Mouse (Mus musculus) MEL (cell line): ENCODE data around the gene Hnrnpl.

Experiments
- CTCF ChIP-seq, 3 experiments: IDR thresholded peaks in 2 of 3; conservative IDR thresholded peaks in 1 of 3; 2 replicates each; pipeline ENCODE4 v1.5.1; 2011 to 2012; ENCODE audit warnings: low read length in 3 of 3, low read depth in 2 of 3, mild to moderate bottlenecking in 2 of 3, improper control_type of control experiment in 1 of 3, inconsistent platforms in 1 of 3, mixed read lengths in 1 of 3, moderate library complexity in 1 of 3; ENCODE audit not compliant: control insufficient read depth in 1 of 3, insufficient read depth in 1 of 3, poor library complexity in 1 of 3, severe bottlenecking in 1 of 3
- E2F4 ChIP-seq: IDR thresholded peaks from 2 replicates; pipeline ENCODE4 v1.6.1; 2011; ENCODE audit warnings: low read depth, low read length, improper control_type of control experiment, borderline replicate concordance
- ELF1 ChIP-seq: IDR thresholded peaks from 2 replicates; pipeline ENCODE4 v1.6.1; 2014; ENCODE audit warnings: low read depth, mild to moderate bottlenecking, inconsistent platforms, low read length, improper control_type of control experiment, moderate library complexity
- EP300 ChIP-seq, 2 experiments: IDR thresholded peaks; 2 replicates each; pipeline ENCODE4 v1.6.1; 2011; ENCODE audit warnings: improper control_type of control experiment in 2 of 2, low read length in 2 of 2, low read depth in 1 of 2, mild to moderate bottlenecking in 1 of 2
- MAX ChIP-seq: IDR thresholded peaks from 2 replicates; pipeline ENCODE4 v1.6.1; 2011; ENCODE audit warnings: low read length, improper control_type of control experiment
- NRF1 ChIP-seq: IDR thresholded peaks from 2 replicates; pipeline ENCODE4 v1.6.1; 2014; ENCODE audit warnings: low read depth, mild to moderate bottlenecking, inconsistent platforms, low read length, improper control_type of control experiment, moderate library complexity; ENCODE audit not compliant: poor library complexity, insufficient read depth, severe bottlenecking
- POLR2A ChIP-seq, 2 experiments: IDR thresholded peaks; 2 replicates each; pipeline ENCODE4 v1.6.1; 2011 to 2012; ENCODE audit warnings: low read length in 2 of 2, mild to moderate bottlenecking in 2 of 2, control low read depth in 1 of 2, improper control_type of control experiment in 1 of 2, low read depth in 1 of 2, moderate library complexity in 1 of 2; ENCODE audit not compliant: control insufficient read depth in 1 of 2, insufficient read depth in 1 of 2, poor library complexity in 1 of 2
- TBP ChIP-seq: IDR thresholded peaks from 2 replicates; pipeline ENCODE4 v1.8.0; 2011; ENCODE audit warnings: low read depth, low read length, improper control_type of control experiment
- ZNF384 ChIP-seq: IDR thresholded peaks from 2 replicates; pipeline ENCODE4 v1.6.1; 2012; ENCODE audit warnings: low read depth, mild to moderate bottlenecking, inconsistent platforms, low read length, improper control_type of control experiment

DNA sequence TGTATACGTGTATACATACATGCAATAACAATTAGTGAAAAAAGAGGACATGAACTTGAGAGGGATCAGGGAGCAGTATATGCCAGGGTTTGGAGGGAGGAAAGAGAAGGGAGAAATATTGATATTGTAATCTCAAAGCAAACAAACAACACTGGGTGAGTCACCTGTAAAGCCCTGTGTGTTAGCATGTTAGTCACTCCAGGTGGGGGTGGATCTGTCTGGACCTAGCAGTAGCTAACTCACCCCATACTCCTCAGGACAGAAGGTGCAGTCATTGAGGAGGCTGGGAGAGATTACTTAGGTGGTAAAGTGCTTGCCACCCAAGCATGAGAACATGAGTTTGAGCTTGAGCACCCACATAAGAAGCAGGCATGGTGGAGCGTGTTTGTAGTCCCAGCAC is 51.6 kb downstream of the Hnrnpl start:
- TF ChIP-seq NRF1, result no peak
- no peak for TF ChIP-seq E2F4
- TF ChIP-seq TBP, result no peak
- TF ChIP-seq POLR2A (IDR thresholded peaks at IDR 0.05; ENCODE audit: control insufficient read depth in 1 of 2, insufficient read depth in 1 of 2, low read depth in 1 of 2, low read length in 2 of 2, poor library complexity in 1 of 2), result no peak
- no peak for TF ChIP-seq CTCF (IDR thresholded peaks at IDR 0.05 in 2 of 3, conservative IDR thresholded peaks at IDR 0.05 in 1 of 3; ENCODE audit: control insufficient read depth in 1 of 3, insufficient read depth in 1 of 3, low read depth in 2 of 3, low read length in 3 of 3, poor library complexity in 1 of 3, severe bottlenecking in 1 of 3)
- TF ChIP-seq MAX, result no peak
- no peak for TF ChIP-seq ZNF384
- TF ChIP-seq EP300 (IDR thresholded peaks at IDR 0.05; ENCODE audit: low read depth in 1 of 2, low read length in 2 of 2), result no peak
- no peak for TF ChIP-seq ELF1
